Mouse (Mus musculus): ENCODE results near the gene H13. TPM values are rescaled to one million over a fixed set of nuclear protein-coding genes. Genes with fewer than 3 reads are reported as not detected.

Gene H13
- 60.8 and 72.1 TPM in 2 replicates for polyA plus RNA-seq (2012)

DNA sequence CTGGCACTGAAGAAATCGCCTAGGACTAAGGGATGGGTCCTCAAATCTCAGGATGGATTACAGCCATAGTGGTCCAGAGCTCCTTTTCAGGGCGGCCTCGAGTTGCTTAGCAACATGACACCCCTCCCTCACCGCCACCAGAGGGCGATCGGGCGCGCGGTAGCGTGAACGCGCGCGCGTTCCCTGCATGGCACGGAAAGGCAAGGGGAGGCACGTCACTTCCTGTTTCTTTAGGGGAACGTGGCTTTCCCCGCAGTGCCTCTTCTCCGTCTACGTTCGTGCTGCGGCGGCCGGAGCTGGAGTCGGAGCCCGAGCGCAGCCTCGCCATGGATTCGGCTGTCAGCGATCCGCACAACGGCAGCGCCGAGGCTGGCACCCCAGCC is at the start of gene H13:
Gene H13, plus strand, starts transcription at position 206 of the 383 bp plus-strand sequence.
- TF ChIP-seq GATA1 (IDR thresholded peaks at IDR 0.05; ENCODE audit: low read length): no peak

DNA sequence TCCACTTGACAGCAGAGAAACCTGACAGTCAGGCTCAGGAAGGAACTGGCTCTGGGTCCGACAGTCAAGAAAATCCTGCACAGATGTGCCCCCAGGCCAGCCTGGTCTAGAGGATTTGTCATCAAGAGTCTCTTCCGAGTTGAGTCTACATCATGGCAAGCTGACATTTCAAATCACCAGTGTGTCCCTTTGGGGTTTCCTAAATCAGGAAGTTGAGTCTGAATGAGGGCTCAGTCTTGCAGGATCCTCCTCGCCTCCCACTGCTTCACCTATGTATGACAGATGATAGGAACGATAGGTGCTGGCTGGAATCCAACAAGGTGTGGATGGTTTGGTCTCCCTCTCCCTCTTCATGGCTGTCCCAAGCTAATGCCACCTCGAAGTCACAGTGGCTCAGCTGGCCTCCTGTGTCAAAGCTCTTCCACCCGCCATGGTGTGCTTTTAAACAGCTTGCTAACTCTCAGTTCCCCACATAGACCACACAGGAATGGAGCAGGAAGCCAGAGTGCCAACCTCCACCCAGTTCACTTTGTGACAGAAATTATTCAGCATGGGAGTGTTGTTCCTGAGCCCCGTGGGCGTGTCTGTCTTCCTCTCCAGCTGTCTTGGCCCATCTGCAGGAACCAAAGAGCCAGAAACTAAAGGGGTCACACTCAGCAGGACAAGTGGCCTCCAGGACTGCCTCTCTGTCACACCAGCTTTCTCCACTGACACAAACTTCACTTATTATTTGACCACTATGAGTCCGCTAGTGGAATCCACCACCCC is 48.7 kb upstream of the H13 start:
- TF ChIP-seq GATA1 (IDR thresholded peaks at IDR 0.05; ENCODE audit: low read length): no peak

DNA sequence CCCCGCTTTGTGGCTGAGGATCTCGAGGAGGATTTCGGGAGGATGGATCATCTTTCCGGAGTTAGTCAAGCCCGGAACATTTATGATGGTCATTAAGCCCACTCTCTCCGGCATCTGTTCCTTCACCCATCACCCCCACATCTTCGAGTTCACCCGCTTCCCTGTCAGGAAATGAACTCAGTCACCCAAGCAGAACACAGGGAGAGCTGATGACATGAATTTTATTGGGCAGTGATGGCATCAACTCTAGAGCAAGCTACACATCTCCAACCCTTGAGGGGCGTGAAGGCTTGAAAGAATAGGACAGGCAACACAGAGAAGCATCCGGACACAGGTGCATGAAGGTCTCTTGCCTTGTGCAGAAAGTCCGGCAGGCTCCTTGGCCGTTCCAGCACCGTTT is 47.1 kb upstream of the H13 start:
- no peak for TF ChIP-seq GATA1 (IDR thresholded peaks at IDR 0.05; ENCODE audit: low read length)

DNA sequence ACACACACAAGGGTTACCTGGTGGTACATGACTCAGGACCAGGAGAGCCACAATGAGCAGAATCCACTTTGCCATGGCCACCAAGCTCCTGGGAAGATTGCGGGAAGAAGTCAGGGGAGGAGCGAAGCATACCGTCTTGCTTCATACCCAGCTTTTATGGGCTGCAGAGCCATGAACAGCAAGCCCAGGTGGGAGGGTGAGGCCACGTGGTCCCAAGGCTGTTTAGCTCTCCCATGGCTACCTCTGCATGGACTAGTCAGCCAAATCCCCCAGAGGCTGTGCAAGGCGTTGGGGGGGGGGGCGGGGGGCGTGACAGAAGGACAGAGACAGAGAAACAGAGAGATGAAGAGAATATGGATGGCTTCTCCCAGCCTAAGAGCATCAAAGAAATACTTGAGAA is 46.3 kb upstream of the H13 start, which contains the start of gene Defb25:
Gene Defb25, minus strand, starts transcription at position 101 of the 400 bp plus-strand sequence.
- no peak for TF ChIP-seq GATA1 (IDR thresholded peaks at IDR 0.05; ENCODE audit: low read length)

DNA sequence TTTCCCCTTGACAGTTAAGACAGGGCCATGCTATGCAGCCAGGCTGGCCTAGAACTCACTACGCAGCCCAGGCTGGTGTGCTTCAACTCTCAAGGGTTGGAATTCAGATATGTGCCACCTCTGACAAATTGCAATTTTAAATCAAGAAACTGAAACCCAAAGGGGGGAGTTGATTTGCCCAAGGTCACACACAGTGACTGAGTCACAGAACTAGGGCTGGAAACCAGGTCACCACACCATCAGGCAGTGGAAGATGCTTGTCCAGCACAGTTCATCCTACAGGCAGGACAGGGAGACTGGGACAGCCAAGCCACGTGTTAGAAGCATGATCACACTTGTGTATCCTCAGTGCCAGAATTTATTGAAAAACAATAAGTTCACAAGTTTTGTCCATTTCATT is 44.7 kb upstream of the H13 start:
- TF ChIP-seq GATA1 (IDR thresholded peaks at IDR 0.05; ENCODE audit: low read length): no peak

DNA sequence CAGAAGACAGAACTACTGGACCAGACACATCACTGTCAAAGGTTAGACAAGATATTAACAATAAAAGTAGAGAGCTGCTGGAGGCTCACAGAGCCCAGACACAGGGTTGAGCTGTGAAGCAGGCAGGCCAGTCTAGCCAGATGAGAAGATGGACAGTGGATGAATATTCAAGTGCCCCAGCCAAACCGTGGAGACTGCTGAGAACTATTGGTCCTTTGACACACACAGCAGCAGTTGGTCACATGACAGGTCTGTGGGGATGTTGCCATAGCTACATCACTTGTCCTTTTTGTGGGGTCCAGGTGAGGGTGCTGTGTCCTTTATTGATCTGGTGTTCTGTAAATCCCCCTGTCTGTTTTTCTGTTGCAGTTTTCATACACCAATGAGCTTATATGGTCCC is 44.0 kb upstream of the H13 start:
- TF ChIP-seq GATA1 (IDR thresholded peaks at IDR 0.05; ENCODE audit: low read length): no peak

DNA sequence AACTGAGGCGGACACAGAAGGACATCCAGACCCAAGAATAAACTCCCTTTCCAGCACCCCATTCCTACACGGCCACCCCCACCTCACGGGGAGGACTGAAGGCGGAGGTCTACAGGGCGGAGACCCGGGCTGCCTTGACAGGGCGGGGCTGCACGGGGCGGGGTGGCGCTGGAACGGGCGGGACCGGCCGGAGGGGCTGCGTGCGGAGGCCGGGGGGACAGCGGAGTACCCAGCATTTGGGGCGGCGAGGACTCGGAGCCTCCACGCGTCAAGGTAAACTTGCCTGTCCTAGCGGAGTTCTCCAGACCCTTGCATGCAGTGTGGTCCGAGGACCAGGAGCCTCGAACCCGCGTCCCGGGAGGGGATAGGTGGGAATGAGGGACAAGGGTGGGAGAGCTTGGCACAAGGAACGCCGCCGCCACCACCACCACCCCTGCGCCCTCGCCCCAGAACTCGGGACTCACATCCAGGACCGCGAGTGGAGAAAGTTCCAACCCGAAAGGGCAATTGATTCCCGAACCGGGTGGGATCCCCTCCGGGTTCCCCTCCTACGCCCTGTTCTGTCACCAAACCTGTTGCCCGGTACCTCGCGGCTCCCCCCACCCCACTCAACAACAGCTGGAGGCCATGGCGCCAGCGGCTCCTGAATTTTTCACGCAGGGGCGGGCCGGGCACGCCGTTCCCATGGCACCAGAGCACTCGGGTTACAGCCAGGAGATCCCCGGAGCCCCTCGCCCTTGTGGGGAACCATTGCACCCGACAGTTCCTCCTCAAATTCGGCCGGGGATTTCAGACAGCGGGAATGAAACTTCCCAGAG is 42.3 kb upstream of the H13 start, which contains the start of gene Rem1:
Gene Rem1, plus strand, starts transcription at position 178 of the 818 bp plus-strand sequence.
- TF ChIP-seq GATA1 (IDR thresholded peaks at IDR 0.05; ENCODE audit: low read length): no peak

DNA sequence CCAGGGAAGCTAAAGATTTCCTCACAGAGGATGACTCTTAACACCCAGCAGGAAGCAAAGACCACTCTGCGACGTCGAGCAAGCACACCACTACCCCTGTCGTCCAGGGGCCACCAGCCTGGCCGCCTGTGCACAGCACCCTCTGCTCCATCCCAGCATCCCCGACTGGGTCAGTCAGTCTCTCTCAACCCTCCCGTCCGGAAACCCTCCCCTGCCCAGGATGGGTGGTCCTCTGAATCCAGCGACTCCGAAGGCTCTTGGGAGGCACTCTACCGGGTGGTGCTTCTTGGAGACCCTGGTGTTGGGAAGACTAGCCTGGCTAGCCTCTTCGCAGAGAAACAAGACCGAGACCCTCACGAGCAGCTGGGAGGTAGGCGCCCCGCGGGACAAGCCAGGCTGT is 41.2 kb upstream of the H13 start:
- no peak for TF ChIP-seq GATA1 (IDR thresholded peaks at IDR 0.05; ENCODE audit: low read length)

DNA sequence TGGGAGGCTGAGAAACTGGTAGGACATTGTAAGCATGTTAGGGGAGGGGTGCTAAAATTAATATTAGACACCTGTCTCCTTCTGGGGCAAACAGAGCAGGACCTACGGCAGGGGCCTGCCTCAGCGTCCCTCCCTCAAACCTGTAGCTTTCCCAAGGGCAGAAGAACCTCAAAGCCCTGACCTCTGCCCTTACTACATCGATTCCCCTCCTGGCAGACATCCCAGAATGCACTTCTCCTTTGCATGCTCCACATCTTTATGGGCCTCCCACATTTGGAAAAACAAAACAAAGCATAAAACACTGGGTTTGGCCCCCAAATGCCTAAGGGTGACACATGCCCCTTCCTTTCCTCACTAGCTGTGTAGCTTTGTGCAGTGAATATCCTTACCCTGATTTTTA is 40.0 kb upstream of the H13 start:
- TF ChIP-seq GATA1 (IDR thresholded peaks at IDR 0.05; ENCODE audit: low read length): no peak

DNA sequence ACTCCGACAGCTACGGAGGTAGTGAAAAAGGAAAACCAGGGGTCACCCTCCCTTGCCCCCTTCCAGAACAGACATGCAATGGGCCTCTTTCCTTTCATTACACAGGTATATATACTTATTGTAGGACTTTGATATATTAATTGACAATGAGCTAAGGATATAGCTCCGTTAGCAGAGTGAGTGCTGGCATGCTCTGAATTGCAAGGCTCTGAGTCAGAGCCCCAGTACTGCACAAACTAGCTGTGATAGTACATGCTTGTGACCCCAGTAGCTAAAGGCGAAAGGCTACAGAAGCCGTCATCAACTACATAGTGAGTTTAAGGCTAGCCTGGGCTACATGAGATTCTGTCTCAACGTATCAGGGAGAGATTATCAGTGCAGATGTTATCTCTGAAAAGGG is 39.4 kb upstream of the H13 start:
- no peak for TF ChIP-seq GATA1 (IDR thresholded peaks at IDR 0.05; ENCODE audit: low read length)

DNA sequence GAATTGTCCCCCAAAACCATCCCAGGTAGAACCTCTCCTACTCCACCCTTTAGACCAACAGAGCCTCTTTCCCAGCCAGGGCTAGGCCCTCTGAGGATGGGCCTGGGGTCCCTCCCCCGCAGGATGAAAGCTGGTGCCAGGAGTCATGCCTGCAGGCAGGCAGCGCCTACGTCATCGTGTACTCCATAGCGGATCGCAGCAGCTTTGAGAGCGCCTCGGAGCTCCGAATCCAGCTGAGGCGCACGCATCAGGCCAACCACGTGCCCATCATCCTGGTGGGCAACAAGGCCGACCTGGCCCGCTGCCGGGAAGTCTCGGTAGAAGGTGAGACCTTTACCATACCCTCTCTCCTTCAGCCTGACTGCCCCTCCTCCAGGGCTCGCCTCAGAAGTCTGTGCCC is 35.9 kb upstream of the H13 start:
- TF ChIP-seq GATA1 (IDR thresholded peaks at IDR 0.05; ENCODE audit: low read length): no peak

DNA sequence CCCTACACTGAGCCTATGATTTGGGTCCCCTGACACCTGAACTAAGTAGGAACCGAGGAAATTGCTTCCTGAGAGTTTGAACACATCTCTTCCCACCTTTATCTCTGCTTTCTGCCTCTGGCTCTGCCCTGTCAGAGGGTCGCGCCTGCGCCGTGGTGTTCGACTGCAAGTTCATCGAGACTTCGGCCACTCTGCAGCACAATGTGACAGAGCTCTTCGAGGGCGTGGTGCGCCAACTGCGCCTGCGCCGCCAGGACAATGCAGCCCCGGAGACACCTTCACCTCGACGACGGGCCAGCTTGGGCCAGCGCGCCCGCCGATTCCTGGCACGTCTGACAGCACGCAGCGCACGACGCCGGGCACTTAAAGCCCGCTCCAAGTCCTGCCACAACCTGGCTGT is 35.0 kb upstream of the H13 start:
- no peak for TF ChIP-seq GATA1 (IDR thresholded peaks at IDR 0.05; ENCODE audit: low read length)

DNA sequence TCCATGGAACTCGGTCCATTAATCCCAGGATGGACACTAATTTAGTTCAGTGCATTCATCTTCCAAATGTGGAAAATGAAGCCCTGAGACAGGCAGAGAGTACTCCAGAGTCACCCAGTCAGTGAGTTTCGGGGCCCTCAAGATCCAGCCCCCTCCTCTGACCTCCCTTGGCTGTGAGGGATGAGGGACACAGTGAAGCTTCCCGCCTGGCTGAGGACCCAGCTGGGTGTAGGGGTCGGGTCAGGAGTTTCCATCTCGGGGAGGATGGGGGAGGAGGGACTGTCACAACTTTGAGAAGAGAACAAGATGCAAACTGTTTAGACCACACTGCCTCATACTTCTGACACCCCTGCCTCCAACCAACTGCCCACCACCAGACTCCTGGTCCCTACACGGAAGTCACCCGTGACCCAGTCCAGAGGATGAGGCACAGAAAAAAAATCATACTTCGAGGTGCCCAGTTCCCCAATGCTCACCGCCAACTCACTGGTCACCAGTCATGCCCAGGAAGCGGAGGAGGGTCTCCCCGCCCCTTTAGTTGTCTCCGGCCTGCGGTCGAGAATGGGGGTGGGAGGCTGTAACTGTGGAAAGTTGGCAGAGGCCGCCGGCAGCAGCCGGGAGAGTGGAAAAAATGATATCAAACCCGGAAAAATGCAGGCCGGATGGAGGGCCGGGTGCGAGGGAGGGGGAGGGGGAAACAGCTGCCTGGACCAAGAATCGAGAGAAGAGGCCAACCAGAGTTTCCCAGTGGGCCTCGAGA is 32.8 kb upstream of the H13 start:
- no peak for TF ChIP-seq GATA1 (IDR thresholded peaks at IDR 0.05; ENCODE audit: low read length)

DNA sequence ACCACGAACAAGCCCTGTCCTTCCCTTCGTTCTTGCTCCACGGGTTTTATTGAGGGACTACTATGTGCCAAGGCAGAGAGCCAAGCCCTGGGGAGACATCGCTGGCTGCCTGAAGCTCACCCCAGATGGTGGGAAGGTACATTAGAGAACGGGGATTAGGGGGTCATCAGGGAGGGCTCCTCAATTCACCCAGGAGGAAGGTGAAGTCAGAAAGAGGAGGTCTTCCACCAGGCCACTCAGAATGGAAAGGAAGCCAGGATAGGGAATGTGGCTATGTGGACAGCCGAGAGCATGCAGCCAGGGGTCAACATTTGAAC is 32.3 kb upstream of the H13 start:
- TF ChIP-seq GATA1 (IDR thresholded peaks at IDR 0.05; ENCODE audit: low read length): no peak

DNA sequence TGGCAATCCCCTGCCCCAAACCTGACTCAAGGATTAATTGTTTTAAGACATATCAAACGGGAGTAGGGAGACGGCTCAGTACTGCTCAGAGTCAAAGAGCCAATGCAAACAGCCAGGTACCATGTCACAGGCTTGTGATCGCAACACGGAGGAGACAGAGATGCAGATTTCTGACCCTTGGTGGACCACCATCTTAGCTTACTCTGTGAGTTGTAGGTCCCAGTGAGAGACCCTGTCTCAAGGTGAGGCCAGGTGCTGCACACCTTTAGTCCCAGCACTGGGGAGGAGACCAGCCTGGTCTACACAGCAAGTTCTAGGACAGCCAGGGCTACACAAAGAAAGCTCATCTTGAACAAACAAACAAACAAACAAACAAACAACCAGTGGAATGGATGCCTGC is 31.9 kb upstream of the H13 start:
- no peak for TF ChIP-seq GATA1 (IDR thresholded peaks at IDR 0.05; ENCODE audit: low read length)

DNA sequence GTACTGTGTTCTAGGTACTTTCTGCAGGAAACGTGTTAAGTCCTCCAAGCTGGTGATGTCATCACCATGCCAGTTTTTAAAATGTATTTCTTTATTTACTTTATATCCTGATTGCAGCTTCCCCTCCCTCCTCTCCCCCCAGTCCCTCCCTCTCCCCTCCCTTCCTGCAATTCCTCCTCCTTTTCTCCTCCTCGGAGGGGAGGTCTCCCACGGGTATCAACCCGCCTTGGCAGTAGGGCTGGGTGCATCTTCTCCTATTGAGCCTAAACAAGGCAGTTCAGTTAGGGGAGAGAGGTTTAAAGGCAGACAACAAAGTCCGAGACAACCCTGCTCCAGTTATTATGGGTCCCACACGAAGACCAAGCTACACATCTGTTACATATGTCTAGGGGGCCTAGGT is 30.4 kb upstream of the H13 start:
- no peak for TF ChIP-seq GATA1 (IDR thresholded peaks at IDR 0.05; ENCODE audit: low read length)
